Mouse (Mus musculus): ENCODE data around the gene Pold4.

Gene Pold4

GRCm38 (mm10) chr19:4280425-4280824, 48.7 kb downstream of the Pold4 start:
- no peak for DNase-seq

GRCm38 (mm10) chr19:4282898-4283553, 51.3 kb downstream of the Pold4 start, which contains the start of gene Ankrd13d:
Gene Ankrd13d (minus strand): TSS chr19:4283137.
- DNase-seq: peak; percentile 87
